Mouse (Mus musculus) E14TG2a.4 (cell line): Measurements from ENCODE around the gene Ddx41.

Experiments used
- CTCF ChIP-seq: conservative IDR thresholded peaks from 2 replicates; pipeline ENCODE4 v1.5.1; 2014; ENCODE audit warnings: low read length
- NANOG ChIP-seq: IDR thresholded peaks from 2 replicates; pipeline ENCODE4 v1.6.1; 2014; ENCODE audit warnings: borderline replicate concordance, low read length, mixed read lengths
- POU5F1 ChIP-seq: IDR thresholded peaks from 2 replicates; pipeline ENCODE4 v1.6.1; 2014; ENCODE audit warnings: low read length, borderline replicate concordance

DNA sequence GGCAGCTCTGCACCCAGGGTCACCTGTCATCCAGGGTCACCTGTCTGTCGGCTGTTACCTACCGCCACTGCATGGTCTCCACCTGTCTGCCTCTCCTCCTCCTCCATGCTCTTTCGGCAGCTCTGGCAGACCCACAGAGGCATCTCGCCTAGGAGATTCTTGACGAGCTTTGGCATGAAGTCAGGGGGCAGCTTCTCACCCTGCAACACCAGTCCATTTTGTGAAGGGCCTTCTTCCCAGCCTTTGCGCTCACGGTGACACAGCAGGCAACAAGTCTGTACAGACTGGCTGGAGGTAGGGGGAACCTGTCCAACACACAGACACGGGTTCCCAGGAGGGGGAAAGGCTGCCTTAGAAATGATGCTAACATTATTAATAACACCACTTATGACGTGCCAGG lies 19.5 kb upstream of the Ddx41 start:
- TF ChIP-seq CTCF, result no peak
- no peak for TF ChIP-seq NANOG
- TF ChIP-seq POU5F1, result no peak
